Mouse (Mus musculus): ENCODE results near the gene Map3k21. TPM values are rescaled to one million over a fixed set of nuclear protein-coding genes. Genes with fewer than 3 reads are reported as not detected.
A peak's percentile ranks its signal among the peaks of the same experiment; 100 is the strongest.

Gene Map3k21
- polyA plus RNA-seq, 1 experiment from 2014 or later, result 0.04 TPM

DNA sequence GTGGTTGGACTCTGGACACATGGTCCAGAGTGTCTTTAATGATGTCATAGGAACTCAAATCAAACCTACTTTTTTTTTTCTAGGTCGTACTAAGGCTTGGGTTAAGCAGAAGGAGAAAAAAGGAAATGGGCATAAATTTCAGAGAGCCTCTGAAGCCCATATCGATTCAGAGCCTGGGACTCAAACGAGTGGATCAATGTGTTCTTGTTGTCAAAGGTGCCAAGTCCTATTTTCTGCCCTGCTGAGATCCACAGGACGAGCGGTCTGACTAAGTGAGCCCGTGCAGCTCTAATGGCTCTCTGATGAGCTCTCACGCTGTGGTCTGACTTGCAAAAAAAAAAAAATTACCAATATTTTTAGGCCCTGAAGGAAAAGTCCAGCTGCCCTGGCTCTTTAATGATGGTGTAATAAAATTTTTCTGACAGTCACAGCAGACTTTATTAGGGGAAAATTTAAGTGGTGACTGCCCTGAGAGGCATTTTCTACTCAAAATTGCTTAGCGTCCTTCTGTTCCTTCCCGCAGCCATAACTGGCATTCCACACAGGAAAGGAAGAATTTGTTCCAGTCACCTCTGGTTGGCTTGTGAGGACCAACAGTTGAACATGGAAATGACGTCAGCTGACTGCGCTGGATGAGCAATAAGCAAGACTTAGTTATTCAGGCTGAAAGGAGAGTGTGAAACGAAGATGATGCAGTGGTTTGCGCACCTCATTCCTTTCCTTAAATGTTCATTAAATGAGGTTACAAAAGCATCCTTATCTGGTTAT, 47.2 kb downstream of the Map3k21 start:
- 80% methylated on average over 13 of the region's 13 CpGs for WGBS
- Histone ChIP-seq H3K27me3 (replicated peaks; ENCODE audit: low read depth, poor library complexity, severe bottlenecking) (peaks cover 15% of the 10 kb centered on the region; the same call in 1 of the 2 replicates), H3K4me3 (no peak overlapping the region), H3K27ac (replicated peaks) (no peak overlapping the region), H3K9me3 (peaks cover 11% of the 10 kb centered on the region; the same call in 1 of the 2 replicates), H3K36me3 (replicated peaks) (no peaks in the 10 kb centered on the region), H3K4me1 (no peaks in the 10 kb centered on the region)
- DNase-seq (ENCODE audit: low spot score), result no peak

DNA sequence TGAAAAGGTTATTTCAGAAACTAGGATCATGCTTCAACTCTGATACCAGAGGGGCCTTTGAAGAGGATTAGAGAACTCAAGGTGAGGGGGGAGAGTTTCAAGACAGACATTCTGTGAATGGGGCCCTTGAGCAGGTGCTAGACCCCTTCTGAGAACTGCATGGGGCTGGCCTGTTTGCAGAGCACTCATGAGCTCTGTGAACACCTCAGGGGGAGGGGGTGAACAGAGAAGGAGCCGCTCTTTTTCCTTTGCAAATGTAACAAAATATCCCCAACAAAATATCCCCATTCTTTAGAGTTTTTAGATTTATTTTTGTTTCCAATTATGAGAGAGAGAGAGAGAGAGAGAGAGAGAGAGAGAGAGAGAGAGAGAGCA, 47.7 kb downstream of the Map3k21 start:
- Histone ChIP-seq H3K4me1 (no peaks in the 10 kb centered on the region), H3K4me3 (no peak overlapping the region), H3K36me3 (replicated peaks) (no peaks in the 10 kb centered on the region), H3K9me3 (peaks cover 11% of the 10 kb centered on the region; the same call in 1 of the 2 replicates), H3K27ac (replicated peaks) (no peak overlapping the region), H3K27me3 (replicated peaks; ENCODE audit: low read depth, poor library complexity, severe bottlenecking) (peaks cover 20% of the 10 kb centered on the region; the same call in 1 of the 2 replicates)
- WGBS, result 69% methylated on average over 1 of the region's 1 CpGs
- DNase-seq (ENCODE audit: low spot score), result no peak

DNA sequence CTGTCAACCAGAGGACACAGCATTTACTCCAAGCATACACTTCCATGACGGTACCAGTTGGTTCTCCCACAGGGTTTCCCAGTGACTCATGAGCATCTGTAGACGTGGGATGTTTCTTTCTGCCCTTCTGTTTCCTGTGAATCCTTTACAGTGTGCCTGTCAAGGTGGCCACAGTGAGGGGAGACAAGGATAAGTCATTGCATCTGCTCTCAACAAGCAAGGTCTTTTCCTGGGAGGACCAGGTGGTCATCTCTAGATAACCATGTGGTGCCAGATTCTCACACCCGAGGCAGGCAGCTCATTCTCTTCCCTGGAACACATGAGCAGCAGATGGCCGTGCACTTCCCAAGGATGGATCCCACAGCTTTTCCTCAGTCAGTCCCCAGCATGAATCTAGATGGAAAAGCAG, 49.1 kb downstream of the Map3k21 start:
- Histone ChIP-seq H3K4me1 (peaks cover 9% of the 10 kb centered on the region), H3K4me3 (no peak overlapping the region), H3K9me3 (peaks cover 11% of the 10 kb centered on the region; the same call in 1 of the 2 replicates), H3K27me3 (replicated peaks; ENCODE audit: low read depth, poor library complexity, severe bottlenecking) (peaks cover 34% of the 10 kb centered on the region), H3K36me3 (replicated peaks) (no peaks in the 10 kb centered on the region), H3K27ac (replicated peaks) (no peak overlapping the region)
- DNase-seq (ENCODE audit: low spot score), result no peak
- 68% methylated on average over 4 of the region's 4 CpGs for WGBS

DNA sequence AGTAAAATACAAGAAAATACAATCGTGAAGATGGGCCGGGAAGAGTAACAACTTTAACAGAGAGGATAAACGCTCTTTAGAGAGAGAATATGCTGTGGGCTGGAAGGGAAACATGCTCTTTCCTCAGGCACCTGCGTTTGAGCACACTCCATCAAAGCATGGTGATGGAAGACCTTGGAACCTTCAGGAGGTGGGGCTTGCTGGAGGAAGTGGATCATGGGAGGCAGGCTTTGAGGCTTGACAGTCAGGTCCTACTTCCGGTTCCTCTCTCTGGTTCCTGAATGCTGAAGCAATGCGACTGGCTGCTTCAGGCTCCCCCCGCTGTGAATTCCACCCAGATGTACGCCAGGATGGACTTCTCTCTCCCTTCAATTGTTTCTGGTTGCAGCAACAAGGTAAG, 49.8 kb downstream of the Map3k21 start:
- H3K4me1 ChIP-seq, result peaks cover 10% of the 10 kb centered on the region
- H3K36me3 ChIP-seq (replicated peaks), result no peaks in the 10 kb centered on the region
- no peak for DNase-seq (ENCODE audit: low spot score)
- WGBS, result 88% methylated on average over 8 of the region's 8 CpGs
- H3K4me3 ChIP-seq, result no peak overlapping the region
- no peak overlapping the region for H3K27ac ChIP-seq (replicated peaks)
- H3K27me3 ChIP-seq (replicated peaks; ENCODE audit: low read depth, poor library complexity, severe bottlenecking), result peaks cover 41% of the 10 kb centered on the region
- H3K9me3 ChIP-seq, result peaks cover 16% of the 10 kb centered on the region; the same call in 1 of the 2 replicates

DNA sequence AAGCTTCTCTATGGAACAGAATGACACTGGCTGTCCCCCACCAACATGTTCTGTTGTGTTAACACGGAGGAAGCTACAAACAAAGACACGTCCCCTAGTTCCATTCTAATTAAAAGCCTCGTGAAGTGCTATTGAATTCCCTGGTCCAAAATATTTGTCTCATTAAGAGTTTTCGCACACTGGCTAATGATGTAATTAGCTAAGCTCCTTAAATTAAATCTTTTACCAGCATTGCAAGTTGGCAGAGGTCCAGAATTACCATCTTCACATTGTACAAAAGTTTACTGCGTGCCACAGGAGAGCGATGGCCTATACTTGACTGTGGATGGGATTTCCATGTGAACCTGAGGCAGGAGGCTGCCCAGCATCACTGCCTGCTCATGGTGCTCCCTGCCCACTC, 51.5 kb downstream of the Map3k21 start:
- no peak for DNase-seq (ENCODE audit: low spot score)
- Histone ChIP-seq H3K4me1 (peaks cover 10% of the 10 kb centered on the region), H3K27ac (replicated peaks) (no peak overlapping the region), H3K36me3 (replicated peaks) (no peaks in the 10 kb centered on the region), H3K9me3 (peaks cover 16% of the 10 kb centered on the region; the same call in 1 of the 2 replicates), H3K27me3 (replicated peaks; ENCODE audit: low read depth, poor library complexity, severe bottlenecking) (peaks cover 45% of the 10 kb centered on the region), H3K4me3 (no peak overlapping the region)
- whole genome bisulfite sequencing, result 87% methylated on average over 6 of the region's 6 CpGs

DNA sequence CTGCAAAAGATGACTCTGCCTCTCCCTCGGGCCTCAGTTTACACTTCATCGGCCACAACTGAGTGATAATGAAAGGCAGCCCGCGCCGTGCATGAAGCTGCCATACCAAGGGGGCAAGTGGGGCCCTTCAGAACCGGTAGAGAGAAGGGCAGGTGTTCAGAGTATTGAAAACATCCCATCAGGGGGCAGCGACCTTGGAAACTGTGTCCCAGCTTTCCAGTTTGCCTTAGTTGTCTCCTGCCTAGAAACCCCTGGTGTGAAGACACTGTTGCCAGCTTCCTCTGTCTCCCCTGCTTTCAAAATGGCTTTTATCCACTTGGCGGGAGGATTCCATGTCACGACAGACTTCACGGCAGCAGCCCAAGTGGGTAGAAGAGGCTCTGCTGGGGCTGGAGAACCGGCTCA, 53.6 kb downstream of the Map3k21 start:
- no peak for DNase-seq (ENCODE audit: low spot score)

DNA sequence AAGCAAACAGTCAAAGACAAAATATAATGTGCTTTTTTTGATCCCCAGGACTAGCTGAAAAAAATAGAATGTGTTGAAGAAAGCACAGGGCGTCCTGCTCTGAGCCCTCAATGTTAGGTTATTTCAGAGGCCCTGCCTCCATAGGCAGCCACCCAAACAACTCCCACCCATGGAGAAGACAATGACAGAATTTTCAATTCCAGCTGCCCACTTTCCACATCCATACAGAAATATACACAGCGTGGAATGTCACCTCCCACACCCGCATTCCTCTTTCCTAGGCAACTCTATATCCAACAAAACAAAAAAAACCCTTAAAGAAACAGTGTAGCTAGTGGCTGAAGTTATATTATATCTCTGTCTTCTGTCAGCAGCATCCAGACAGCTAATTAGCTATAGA, 61.1 kb downstream of the Map3k21 start:
- Histone ChIP-seq H3K4me1 (no peaks in the 10 kb centered on the region), H3K9me3 (no peaks in the 10 kb centered on the region), H3K27me3 (replicated peaks; ENCODE audit: low read depth, poor library complexity, severe bottlenecking) (no peaks in the 10 kb centered on the region), H3K4me3 (no peak overlapping the region), H3K27ac (replicated peaks) (no peak overlapping the region), H3K36me3 (replicated peaks) (no peaks in the 10 kb centered on the region)
- WGBS, result 81% methylated on average over 3 of the region's 3 CpGs
- DNase-seq (ENCODE audit: low spot score), result no peak

More for the DNA sequence above, 53.6 kb downstream of the Map3k21 start:
- Histone ChIP-seq H3K4me1 (peaks cover 10% of the 10 kb centered on the region), H3K27ac (replicated peaks) (no peak overlapping the region; the same call in 1 of the 2 replicates), H3K4me3 (peak overlapping the region; percentile 36), H3K9me3 (peaks cover 16% of the 10 kb centered on the region; the same call in 1 of the 2 replicates), H3K27me3 (replicated peaks; ENCODE audit: low read depth, poor library complexity, severe bottlenecking) (peaks cover 42% of the 10 kb centered on the region), H3K36me3 (replicated peaks) (no peaks in the 10 kb centered on the region)
- 5% methylated on average over 11 of the region's 11 CpGs for WGBS

DNA sequence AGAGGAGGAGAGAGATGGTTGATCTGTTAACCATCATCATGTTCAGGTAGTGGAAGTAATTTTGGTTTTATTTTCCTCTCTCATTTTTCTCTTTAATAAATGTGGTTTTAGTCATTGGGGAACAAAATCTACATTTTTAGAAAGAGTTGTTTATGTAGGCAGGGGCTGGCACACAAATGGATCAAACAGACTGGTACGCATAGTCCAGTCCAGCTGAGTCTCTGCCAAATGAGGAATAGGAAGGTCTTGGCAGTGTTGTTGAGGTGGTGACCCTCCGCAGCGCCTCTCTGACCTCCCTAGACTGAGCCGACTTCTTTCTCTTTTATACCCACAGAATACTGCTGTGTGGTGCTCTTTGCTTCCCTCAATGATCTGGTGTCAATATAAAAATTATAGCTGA, 65.7 kb downstream of the Map3k21 start:
- H3K9me3 ChIP-seq, result 0 out of 2 replicates have a peak, but pooled peaks cover 3% of the 10 kb centered on the region
- H3K4me1 ChIP-seq, result no peaks in the 10 kb centered on the region
- no peak for DNase-seq (ENCODE audit: low spot score)
- WGBS, result 87% methylated on average over 4 of the region's 4 CpGs
- no peak overlapping the region for H3K27ac ChIP-seq (replicated peaks)
- H3K27me3 ChIP-seq (replicated peaks; ENCODE audit: low read depth, poor library complexity, severe bottlenecking), result no peaks in the 10 kb centered on the region
- H3K4me3 ChIP-seq, result no peak overlapping the region
- H3K36me3 ChIP-seq (replicated peaks), result no peaks in the 10 kb centered on the region

DNA sequence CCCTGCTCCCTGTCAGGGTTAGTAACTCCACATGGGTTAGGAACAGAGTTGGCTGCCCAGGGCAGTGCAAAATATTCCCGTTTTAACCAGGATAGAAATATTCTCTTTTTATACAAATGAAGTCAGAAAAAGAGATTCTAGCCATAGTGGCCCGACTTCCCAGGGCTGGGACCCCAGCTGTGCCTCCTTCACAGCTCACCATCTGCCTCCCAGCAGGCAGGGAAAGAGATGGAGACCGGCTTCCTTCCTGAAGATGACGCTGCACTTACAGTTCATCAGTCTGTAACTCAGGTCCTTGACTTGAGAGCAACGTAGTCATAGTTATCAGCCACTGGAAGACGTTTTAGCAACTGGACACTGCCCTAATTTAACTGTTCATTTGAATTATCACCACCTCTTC, 70.6 kb downstream of the Map3k21 start:
- no peak overlapping the region for H3K27ac ChIP-seq (replicated peaks)
- no peaks in the 10 kb centered on the region for H3K36me3 ChIP-seq (replicated peaks)
- H3K9me3 ChIP-seq, result 0 out of 2 replicates have a peak, but pooled peaks cover 3% of the 10 kb centered on the region
- H3K4me1 ChIP-seq, result no peaks in the 10 kb centered on the region
- no peaks in the 10 kb centered on the region for H3K27me3 ChIP-seq (replicated peaks; ENCODE audit: low read depth, poor library complexity, severe bottlenecking)
- no peak overlapping the region for H3K4me3 ChIP-seq
- 49% methylated on average over 6 of the region's 6 CpGs for WGBS
- DNase-seq (ENCODE audit: low spot score), result no peak

DNA sequence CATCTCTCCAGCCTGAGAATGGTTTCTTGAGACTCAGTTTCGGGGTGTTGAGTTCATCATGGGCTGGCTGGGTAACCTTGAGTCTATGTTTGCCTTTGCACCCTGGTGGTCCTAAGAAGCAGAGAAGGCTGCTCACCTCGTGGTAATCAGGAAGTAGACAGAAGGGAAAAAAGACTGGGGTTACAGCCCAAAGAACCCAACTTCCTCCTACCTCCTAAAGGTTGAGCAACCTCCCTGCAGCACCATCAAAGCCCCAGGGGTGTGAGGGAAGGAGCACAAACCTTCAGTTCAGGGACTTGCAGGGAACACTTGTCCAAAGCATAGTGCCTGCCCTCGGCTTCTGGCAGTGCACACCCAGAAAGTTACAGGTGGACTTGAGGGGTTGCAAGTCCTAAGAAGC, 73.3 kb downstream of the Map3k21 start:
- 82% methylated on average over 3 of the region's 3 CpGs for WGBS
- H3K4me1 ChIP-seq, result peaks cover 10% of the 10 kb centered on the region
- no peak overlapping the region for H3K4me3 ChIP-seq
- DNase-seq (ENCODE audit: low spot score), result no peak
- H3K27me3 ChIP-seq (replicated peaks; ENCODE audit: low read depth, poor library complexity, severe bottlenecking), result 0 out of 2 replicates have a peak, but pooled peaks cover 3% of the 10 kb centered on the region
- H3K36me3 ChIP-seq (replicated peaks), result no peaks in the 10 kb centered on the region
- H3K9me3 ChIP-seq, result 0 out of 2 replicates have a peak, but pooled peaks cover 2% of the 10 kb centered on the region
- no peak overlapping the region for H3K27ac ChIP-seq (replicated peaks)

DNA sequence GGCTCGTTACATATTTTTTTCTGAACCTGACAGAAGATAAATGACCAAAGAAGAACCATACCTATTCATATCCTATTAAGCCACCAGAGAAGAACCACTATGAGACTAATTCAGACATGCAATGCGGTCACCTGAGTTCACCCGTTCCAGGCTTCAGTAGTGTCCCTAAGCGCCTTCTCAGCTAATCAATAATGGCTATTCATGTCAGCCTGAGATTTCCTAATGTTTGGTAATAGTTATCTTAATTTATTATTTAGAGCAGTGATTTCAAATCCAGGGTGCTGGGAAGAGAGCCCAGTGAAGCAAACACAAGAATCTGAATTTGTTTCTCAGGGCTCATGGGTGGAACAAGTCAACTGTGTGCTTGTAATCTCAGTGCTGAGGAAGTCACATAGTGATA, 73.9 kb downstream of the Map3k21 start:
- Histone ChIP-seq H3K9me3 (no peaks in the 10 kb centered on the region), H3K27me3 (replicated peaks; ENCODE audit: low read depth, poor library complexity, severe bottlenecking) (0 out of 2 replicates have a peak, but pooled peaks cover 4% of the 10 kb centered on the region), H3K4me3 (no peak overlapping the region), H3K36me3 (replicated peaks) (no peaks in the 10 kb centered on the region), H3K4me1 (peaks cover 10% of the 10 kb centered on the region), H3K27ac (replicated peaks) (no peak overlapping the region)
- no peak for DNase-seq (ENCODE audit: low spot score)
- 93% methylated on average over 4 of the region's 4 CpGs for WGBS

DNA sequence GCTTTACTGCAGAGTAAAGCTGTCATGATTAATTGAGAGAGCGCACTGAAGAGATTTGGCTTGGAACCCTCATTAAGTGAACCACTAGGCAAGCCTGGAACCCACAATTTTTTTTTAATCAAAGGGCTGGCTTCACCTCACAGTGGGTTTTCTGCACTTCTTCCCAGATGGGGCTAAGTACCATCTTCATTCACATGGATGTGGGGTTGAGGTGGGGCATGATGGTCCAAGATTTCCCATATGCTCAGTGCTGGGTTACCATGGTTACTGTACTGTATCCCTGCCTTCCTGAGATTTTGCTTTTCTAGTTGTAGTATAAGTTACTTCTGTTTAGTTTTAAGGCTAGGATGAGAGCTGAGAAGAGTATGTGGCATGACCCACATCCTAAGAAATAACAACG, 75.1 kb downstream of the Map3k21 start:
- no peaks in the 10 kb centered on the region for H3K36me3 ChIP-seq (replicated peaks)
- no peak overlapping the region for H3K27ac ChIP-seq (replicated peaks)
- no peaks in the 10 kb centered on the region for H3K9me3 ChIP-seq
- no peak for DNase-seq (ENCODE audit: low spot score)
- H3K4me3 ChIP-seq, result no peak overlapping the region
- WGBS, result 93% methylated on average over 2 of the region's 2 CpGs
- H3K4me1 ChIP-seq, result peaks cover 10% of the 10 kb centered on the region
- H3K27me3 ChIP-seq (replicated peaks; ENCODE audit: low read depth, poor library complexity, severe bottlenecking), result 0 out of 2 replicates have a peak, but pooled peaks cover 13% of the 10 kb centered on the region

DNA sequence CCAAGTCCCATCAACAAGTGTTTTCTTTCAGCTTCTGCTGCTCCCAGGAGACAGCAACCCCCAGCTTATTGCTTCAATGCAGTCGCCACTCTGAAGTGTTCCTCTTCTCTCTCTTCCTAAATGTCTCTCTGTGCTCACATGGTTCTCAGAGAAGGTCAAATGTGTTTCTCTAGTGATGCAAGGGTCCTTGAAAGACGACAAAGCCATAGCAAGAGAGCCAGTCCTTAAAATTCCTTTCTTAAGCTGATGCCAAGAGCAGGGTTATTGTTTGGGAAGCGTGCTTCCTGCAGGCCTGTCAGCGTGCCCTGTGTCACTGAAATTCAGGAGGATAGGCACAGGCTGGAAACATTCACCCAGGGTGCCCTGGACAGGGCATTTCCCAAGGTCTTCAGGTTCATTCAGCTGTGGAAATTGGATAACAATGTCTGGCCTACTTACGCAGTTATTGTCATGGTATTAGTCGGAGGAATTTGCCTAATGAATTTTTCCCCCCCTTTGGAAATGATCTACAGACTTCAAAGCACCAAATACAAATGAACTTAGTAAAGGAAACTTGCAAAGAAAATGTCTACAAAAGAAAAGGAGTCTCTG, 76.8 kb downstream of the Map3k21 start:
- DNase-seq (ENCODE audit: low spot score), result no peak
- Histone ChIP-seq H3K9me3 (no peaks in the 10 kb centered on the region), H3K4me1 (peaks cover 10% of the 10 kb centered on the region), H3K27me3 (replicated peaks; ENCODE audit: low read depth, poor library complexity, severe bottlenecking) (peaks cover 22% of the 10 kb centered on the region; the same call in 1 of the 2 replicates), H3K36me3 (replicated peaks) (no peaks in the 10 kb centered on the region), H3K27ac (replicated peaks) (no peak overlapping the region), H3K4me3 (no peak overlapping the region)
- 52% methylated on average over 6 of the region's 6 CpGs for WGBS

Data from embryonic facial prominence, embryonic 10.5 days (tissue).